Mouse (Mus musculus) myocyte (in vitro differentiated cells): Measurements from ENCODE around the gene Vmn1r55.
"Not testable (repeated sequence)": the region's sequence is repeated elsewhere in the genome, so short reads cannot be mapped to it uniquely, and the experiment has no call there.

ENCODE experiments used
- CEBPB ChIP-seq: IDR thresholded peaks from 2 replicates; pipeline ENCODE4 v1.6.1; 2011; ENCODE audit warnings: mild to moderate bottlenecking, moderate library complexity; ENCODE audit not compliant: poor library complexity, insufficient read depth, severe bottlenecking
- E2F4 ChIP-seq: IDR thresholded peaks from one replicate; pipeline ENCODE4 v1.6.1; 2011; ENCODE audit warnings: mild to moderate bottlenecking, control low read depth, moderate library complexity; ENCODE audit not compliant: insufficient read depth
- MAX ChIP-seq: IDR thresholded peaks from one replicate; pipeline ENCODE4 v1.6.1; 2011; ENCODE audit warnings: low read depth, mild to moderate bottlenecking, control low read depth
- MYOG ChIP-seq, 3 experiments: IDR thresholded peaks; one replicate each; pipeline ENCODE4 v1.6.1; 2011; ENCODE audit warnings: control low read depth in 2 of 3, low read depth in 2 of 3, mild to moderate bottlenecking in 2 of 3; ENCODE audit not compliant: insufficient read length in 2 of 3, control insufficient read depth in 1 of 3, insufficient read depth in 1 of 3
- POLR2A ChIP-seq: IDR thresholded peaks from one replicate; pipeline ENCODE4 v1.6.1; 2011; ENCODE audit warnings: low read depth, mild to moderate bottlenecking, control low read depth, moderate library complexity; ENCODE audit not compliant: insufficient read length
- POLR2AphosphoS2 ChIP-seq: IDR thresholded peaks from one replicate; pipeline ENCODE4 v1.6.1; 2011; ENCODE audit warnings: low read depth, control low read depth; ENCODE audit not compliant: insufficient read length
- REST ChIP-seq: IDR thresholded peaks from one replicate; pipeline ENCODE4 v1.6.1; 2011; ENCODE audit warnings: mild to moderate bottlenecking, control low read depth, moderate library complexity; ENCODE audit not compliant: insufficient read depth, insufficient read length
- SRF ChIP-seq: IDR thresholded peaks from one replicate; pipeline ENCODE4 v1.6.1; 2011; ENCODE audit warnings: low read depth; ENCODE audit not compliant: control insufficient read depth, insufficient read length
- TCF12 ChIP-seq: IDR thresholded peaks from one replicate; pipeline ENCODE4 v1.6.1; 2011; ENCODE audit warnings: mild to moderate bottlenecking, control low read depth; ENCODE audit not compliant: poor library complexity, insufficient read depth, severe bottlenecking
- USF1 ChIP-seq: IDR thresholded peaks from one replicate; pipeline ENCODE4 v1.6.1; 2011; ENCODE audit warnings: low read depth, mild to moderate bottlenecking, control low read depth, moderate library complexity

GRCm38 (mm10) chr7:5079365-5080009 lies 70.0 kb downstream of the Vmn1r55 start:
- TF ChIP-seq E2F4; USF1; MAX; POLR2A; CEBPB; MYOG (IDR thresholded peaks at IDR 0.05; ENCODE audit: control insufficient read depth in 1 of 3, insufficient read depth in 1 of 3, insufficient read length in 2 of 3, low read depth in 2 of 3); POLR2AphosphoS2; REST; SRF; TCF12: not testable (repeated sequence)
